In the genomic region with DNA sequence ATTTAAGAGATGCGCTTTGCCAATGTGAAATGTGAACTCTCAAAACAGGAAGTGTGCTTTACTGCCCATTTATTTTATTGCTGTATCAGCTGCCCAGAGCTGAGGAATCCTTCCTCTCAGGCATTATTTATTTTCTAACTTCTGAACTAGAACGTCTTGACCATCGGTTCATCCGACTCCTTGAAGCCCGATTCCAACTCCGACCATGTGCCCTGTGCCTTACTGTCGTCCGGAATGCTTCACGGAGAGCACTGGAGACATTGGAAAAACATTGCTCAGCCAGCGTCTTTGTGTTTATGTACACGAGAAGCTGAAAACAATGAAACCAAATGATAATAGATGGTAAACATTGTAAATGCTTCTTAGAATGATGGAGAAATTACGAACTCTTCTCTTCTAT, we compare ENCODE assay signal across 20 mouse cellular contexts.
"Had no signal": no experiment of that assay in that cellular context is flagged by ENCODE, and none has a peak within 500 bp of the region (broad histone marks: within the 10 kb centered on the region; RNA-seq: fewer than 3 reads in every experiment).

No protein-coding gene starts in this region.

- ATAC-seq: lung, postnatal 0 days had no signal

- H3K4me3 ChIP-seq: lung, embryonic 15.5 days; megakaryocyte, embryonic 14.5 days; midbrain, embryonic 12.5 days; myocyte; neural tube, embryonic 13.5 days; neural tube, embryonic 15.5 days had no signal

- H3K36me3 ChIP-seq: lung, embryonic 15.5 days; midbrain, embryonic 12.5 days; neural tube, embryonic 13.5 days; neural tube, embryonic 15.5 days had no signal

- DNase-seq: lung, adult 2 months; lung, postnatal 14 days; lung, postnatal 36 days; midbrain, embryonic 14.5 days; retina, postnatal 1 day; right cerebral cortex, adult 18-20 months; right cerebral cortex, postnatal 25 days; right cerebral cortex, postnatal 4 days; spleen, adult 18-20 months; thymus, adult 18-20 months; thymus, postnatal 14 days; thymus, postnatal 36 days had no signal

- H3K4me2 ChIP-seq: lung, embryonic 15.5 days; midbrain, embryonic 12.5 days; neural tube, embryonic 13.5 days; neural tube, embryonic 15.5 days had no signal

- H3K27ac ChIP-seq: lung, embryonic 15.5 days; macrophage; midbrain, embryonic 12.5 days; neural tube, embryonic 13.5 days; neural tube, embryonic 15.5 days had no signal

- H3K27me3 ChIP-seq: lung, embryonic 15.5 days; megakaryocyte, embryonic 14.5 days; midbrain, embryonic 12.5 days; neural tube, embryonic 13.5 days; neural tube, embryonic 15.5 days had no signal

- H3K9me3 ChIP-seq: lung, embryonic 15.5 days; megakaryocyte, embryonic 14.5 days; midbrain, embryonic 12.5 days; neural tube, embryonic 13.5 days; neural tube, embryonic 15.5 days had no signal

- H3K4me1 ChIP-seq: lung, embryonic 15.5 days; megakaryocyte, embryonic 14.5 days; midbrain, embryonic 12.5 days; neural tube, embryonic 13.5 days; neural tube, embryonic 15.5 days had no signal

- H3K9ac ChIP-seq: lung, embryonic 15.5 days; midbrain, embryonic 12.5 days; neural tube, embryonic 13.5 days; neural tube, embryonic 15.5 days had no signal
